ENCODE assay signal across 34 mouse cellular contexts in the genomic region with DNA sequence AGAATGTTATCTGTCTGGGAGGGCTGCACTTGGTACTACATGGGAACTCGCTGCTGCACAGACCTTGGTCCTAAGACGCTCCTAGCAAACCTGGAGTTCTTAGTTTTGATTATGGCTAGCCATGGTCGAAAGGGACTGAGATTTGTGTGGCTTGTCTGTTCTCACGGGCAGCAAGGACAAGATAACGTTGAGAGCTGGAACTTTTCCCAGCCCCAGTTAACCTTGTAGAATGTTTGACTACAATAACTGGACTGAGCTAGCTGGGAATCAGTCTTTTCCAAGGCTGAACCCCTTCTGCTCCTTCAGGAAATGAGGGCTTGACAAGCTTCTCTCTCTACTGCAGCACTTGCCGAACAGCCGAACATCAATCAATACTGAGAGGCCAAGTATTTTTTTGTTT. TPM values are rescaled to one million over a fixed set of nuclear protein-coding genes. Genes with fewer than 3 reads are reported as not detected.
DNase-seq lines count a peak whose midpoint lies in the region; ATAC-seq and TF ChIP-seq lines count a peak whose summit lies in the region.
"Had no signal": no experiment of that assay in that cellular context is flagged by ENCODE, and none has a peak within 500 bp of the region (broad histone marks: within the 10 kb centered on the region; RNA-seq: fewer than 3 reads in every experiment).

No protein-coding gene starts in this region.

- H3K9me3 ChIP-seq in liver, embryonic 12.5 days (replicated peaks) = no peaks in the 10 kb centered on the region
- H3K9me3 ChIP-seq: embryonic facial prominence, embryonic 10.5 days; embryonic facial prominence, embryonic 15.5 days; forebrain, embryonic 12.5 days; heart, embryonic 10.5 days; heart, embryonic 15.5 days; hindbrain, embryonic 12.5 days; intestine, embryonic 15.5 days; limb, embryonic 12.5 days; midbrain, embryonic 13.5 days; neural tube, embryonic 13.5 days had no signal

- no peak for TF ChIP-seq POLR2A in kidney, adult 2 months (IDR thresholded peaks at IDR 0.05; ENCODE audit: low read depth, low read length)
- no peak for TF ChIP-seq POLR2A in liver, adult 2 months (IDR thresholded peaks at IDR 0.05; ENCODE audit: extremely low read depth, insufficient read depth, low read length)

- no peak overlapping the region for H3K27ac ChIP-seq in kidney, adult 2 months (ENCODE audit: insufficient read depth, low read depth, low read length)
- no peak overlapping the region for H3K27ac ChIP-seq in liver, adult 2 months (replicated peaks; ENCODE audit: insufficient read depth, low read depth, low read length)
- H3K27ac ChIP-seq in liver, embryonic 12.5 days = no peak overlapping the region
- H3K27ac ChIP-seq: embryonic facial prominence, embryonic 10.5 days; embryonic facial prominence, embryonic 15.5 days; forebrain, embryonic 12.5 days; heart, embryonic 10.5 days; heart, embryonic 15.5 days; hindbrain, embryonic 12.5 days; hindbrain, postnatal 0 days; intestine, embryonic 15.5 days; kidney, postnatal 0 days; layer of hippocampus, adult 2 months; left cerebral cortex, adult 2 months; limb, embryonic 12.5 days; midbrain, embryonic 13.5 days; neural tube, embryonic 13.5 days had no signal

- no peaks in the 10 kb centered on the region for H3K27me3 ChIP-seq in kidney, adult 2 months (replicated peaks; ENCODE audit: control insufficient read depth, insufficient read depth, low read length)
- H3K27me3 ChIP-seq in liver, adult 2 months (ENCODE audit: control insufficient read depth, insufficient read depth, low read length) = no peaks in the 10 kb centered on the region
- H3K27me3 ChIP-seq in liver, embryonic 12.5 days (replicated peaks) = no peaks in the 10 kb centered on the region; the same call in 1 of the 2 replicates
- H3K27me3 ChIP-seq: embryonic facial prominence, embryonic 15.5 days; forebrain, embryonic 12.5 days; heart, embryonic 15.5 days; hindbrain, embryonic 12.5 days; intestine, embryonic 15.5 days; limb, embryonic 12.5 days; midbrain, embryonic 13.5 days; neural tube, embryonic 13.5 days had no signal

- peak; percentile 60 for DNase-seq in kidney, adult 2 months
- no peak for DNase-seq in kidney, adult 11 months
- peak; percentile 40 for DNase-seq in liver, adult 2 months (ENCODE audit: extremely low read depth, low read depth, low spot score)
- peak; percentile 66 for DNase-seq in adrenal gland, postnatal 10 days
- DNase-seq in testis, postnatal 14 days (ENCODE audit: low spot score) = peak; percentile 75
- DNase-seq: cerebellum, adult 8-10 months; cerebellum, postnatal 25 days; forebrain, postnatal 0 days; liver, postnatal 0 days; lung, postnatal 4 days had no signal

- no peak overlapping the region for H3K4me3 ChIP-seq in kidney, adult 2 months (ENCODE audit: insufficient read depth, low read depth, low read length)
- H3K4me3 ChIP-seq in liver, adult 2 months (ENCODE audit: insufficient read depth, low read depth, low read length) = no peak overlapping the region
- no peak overlapping the region for H3K4me3 ChIP-seq in liver, embryonic 12.5 days
- H3K4me3 ChIP-seq: embryonic facial prominence, embryonic 10.5 days; embryonic facial prominence, embryonic 15.5 days; forebrain, embryonic 12.5 days; heart, embryonic 10.5 days; heart, embryonic 15.5 days; hindbrain, embryonic 12.5 days; intestine, embryonic 15.5 days; layer of hippocampus, adult 2 months; left cerebral cortex, adult 2 months; limb, embryonic 12.5 days; midbrain, embryonic 13.5 days; neural tube, embryonic 13.5 days had no signal

- ATAC-seq in liver, embryonic 12.5 days = no peak
- ATAC-seq in megakaryocyte progenitor cell, adult 5-6 weeks (replicated peaks; ENCODE audit: poor library complexity) = no peak
- ATAC-seq: forebrain, postnatal 0 days; hindbrain, postnatal 0 days; intestine, embryonic 15.5 days; liver, postnatal 0 days; midbrain, embryonic 13.5 days had no signal

- WGBS in kidney, adult 2 months = 54% methylated on average over 7 of the region's 7 CpGs
- 42% methylated on average over 7 of the region's 7 CpGs for WGBS in liver, adult 2 months
- 64% methylated on average over 7 of the region's 7 CpGs for WGBS in liver, embryonic 12.5 days (ENCODE audit: insufficient replicate concordance)

- no peak for TF ChIP-seq CTCF in kidney, adult 2 months (conservative IDR thresholded peaks at IDR 0.05; ENCODE audit: insufficient read depth, insufficient read length, low read depth, low read length)
- no peak for TF ChIP-seq CTCF in liver, adult 2 months (IDR thresholded peaks at IDR 0.05; ENCODE audit: low read depth, low read length)

- H3K36me3 ChIP-seq in kidney, adult 2 months (ENCODE audit: control insufficient read depth, insufficient read depth, low read length) = no peaks in the 10 kb centered on the region
- no peaks in the 10 kb centered on the region for H3K36me3 ChIP-seq in liver, adult 2 months (ENCODE audit: control insufficient read depth, insufficient read depth, low read length)
- no peaks in the 10 kb centered on the region for H3K36me3 ChIP-seq in liver, embryonic 12.5 days
- H3K36me3 ChIP-seq: embryonic facial prominence, embryonic 10.5 days; embryonic facial prominence, embryonic 15.5 days; forebrain, embryonic 12.5 days; heart, embryonic 10.5 days; heart, embryonic 15.5 days; hindbrain, embryonic 12.5 days; intestine, embryonic 15.5 days; limb, embryonic 12.5 days; midbrain, embryonic 13.5 days; neural tube, embryonic 13.5 days had no signal

- H3K4me2 ChIP-seq in liver, embryonic 12.5 days = no peak overlapping the region
- H3K4me2 ChIP-seq: embryonic facial prominence, embryonic 15.5 days; forebrain, embryonic 12.5 days; heart, embryonic 15.5 days; hindbrain, embryonic 12.5 days; intestine, embryonic 15.5 days; limb, embryonic 12.5 days; liver, embryonic 11.5 days; midbrain, embryonic 13.5 days; neural tube, embryonic 13.5 days had no signal

- H3K9ac ChIP-seq in liver, adult 2 months (ENCODE audit: low read depth, low read length) = no peak overlapping the region
- H3K9ac ChIP-seq in liver, embryonic 12.5 days = no peak overlapping the region
- H3K9ac ChIP-seq: embryonic facial prominence, embryonic 15.5 days; forebrain, embryonic 12.5 days; forebrain, postnatal 0 days; heart, embryonic 15.5 days; hindbrain, embryonic 12.5 days; intestine, embryonic 15.5 days; limb, embryonic 12.5 days; liver, postnatal 0 days; midbrain, embryonic 13.5 days; neural tube, embryonic 13.5 days had no signal

- H3K4me1 ChIP-seq in kidney, adult 2 months (ENCODE audit: control insufficient read depth, insufficient read depth, low read length) = 0 out of 2 replicates have a peak, but pooled peaks cover 4% of the 10 kb centered on the region
- peaks cover 2% of the 10 kb centered on the region; the same call in 1 of the 2 replicates for H3K4me1 ChIP-seq in liver, adult 2 months (ENCODE audit: control insufficient read depth, insufficient read depth, low read length)
- H3K4me1 ChIP-seq in liver, embryonic 12.5 days = no peaks in the 10 kb centered on the region
- H3K4me1 ChIP-seq: embryonic facial prominence, embryonic 10.5 days; embryonic facial prominence, embryonic 15.5 days; forebrain, embryonic 12.5 days; heart, embryonic 10.5 days; heart, embryonic 15.5 days; hindbrain, embryonic 12.5 days; intestine, embryonic 15.5 days; limb, embryonic 12.5 days; midbrain, embryonic 13.5 days; neural tube, embryonic 13.5 days had no signal

- H3K79me2 ChIP-seq in liver, adult 2 months (ENCODE audit: control insufficient read depth, insufficient read depth, low read length) = no peaks in the 10 kb centered on the region

RNA-seq across cellular contexts. Expression of gene Zfp11, which starts 17.7 kb away (rescaled TPM):
- polyA plus RNA-seq in kidney, adult 2 months (2012; rRNA removed) = 2.0 and 2.2 TPM in 2 replicates
- 0.74 TPM in 2 replicates for total RNA-seq in liver, adult 2 months (2014; rRNA removed)
- polyA plus RNA-seq in liver, adult 2 months (2012; rRNA removed) = 0.58 and 0.61 TPM in 2 replicates
- polyA plus RNA-seq in liver, embryonic 12.5 days (2016; fragmentation: Nextera tagmentation; extraction: Ambion mirVana) = 1.2 TPM in 2 replicates
- total RNA-seq in adrenal gland, postnatal 10 days (2021) = 1 to 10 TPM; 3.2 to 4.4 TPM
- 3.2 and 4.0 TPM in 2 replicates for total RNA-seq in megakaryocyte progenitor cell, adult 5-6 weeks (2015)
- total RNA-seq in megakaryocyte progenitor cell, adult 5-6 weeks (2017) = 2.1 and 2.9 TPM in 2 replicates

RNA-seq across cellular contexts. Expression of gene Sept14, which starts 20.7 kb away (rescaled TPM):
- not detected in 2 replicates for polyA plus RNA-seq in kidney, adult 2 months (2012; rRNA removed)
- not detected in 2 replicates for total RNA-seq in liver, adult 2 months (2014; rRNA removed)
- polyA plus RNA-seq in liver, adult 2 months (2012; rRNA removed) = not detected in 2 replicates
- polyA plus RNA-seq in liver, embryonic 12.5 days (2016; fragmentation: Nextera tagmentation; extraction: Ambion mirVana) = not detected in 2 replicates
- total RNA-seq in adrenal gland, postnatal 10 days (2021) = not detected
- not detected in 2 replicates for total RNA-seq in megakaryocyte progenitor cell, adult 5-6 weeks (2015)
- not detected in 2 replicates for total RNA-seq in megakaryocyte progenitor cell, adult 5-6 weeks (2017)
- total RNA-seq: forebrain, postnatal 0 days; gastrocnemius, adult 8-10 months; granulocyte monocyte progenitor cell, adult 5-6 weeks; heart, postnatal 25 days; hindbrain, postnatal 0 days; layer of hippocampus, adult 2 months; layer of hippocampus, postnatal 14 days; left cerebral cortex, adult 2 months; left cerebral cortex, postnatal 25 days; megakaryocyte-erythroid progenitor cell, adult 5-6 weeks had no signal
- polyA plus RNA-seq: embryonic facial prominence, embryonic 10.5 days; embryonic facial prominence, embryonic 15.5 days; forebrain, embryonic 12.5 days; forebrain, postnatal 0 days; heart, embryonic 10.5 days; heart, embryonic 15.5 days; hindbrain, embryonic 12.5 days; hindbrain, postnatal 0 days; intestine, embryonic 15.5 days; limb, embryonic 12.5 days; liver, embryonic 11.5 days; liver, postnatal 0 days; lung, embryonic 16.5 days; midbrain, embryonic 13.5 days; neural tube, embryonic 13.5 days had no signal

RNA-seq across cellular contexts. Expression of gene Mrps17, which starts 27.7 kb away (rescaled TPM):
- polyA plus RNA-seq in kidney, adult 2 months (2012; rRNA removed) = 91.8 and 128 TPM in 2 replicates
- 55.5 and 60.8 TPM in 2 replicates for total RNA-seq in liver, adult 2 months (2014; rRNA removed)
- polyA plus RNA-seq in liver, adult 2 months (2012; rRNA removed) = 78.0 and 94.6 TPM in 2 replicates
- polyA plus RNA-seq in liver, embryonic 12.5 days (2016; fragmentation: Nextera tagmentation; extraction: Ambion mirVana) = 139 and 145 TPM in 2 replicates
- total RNA-seq in adrenal gland, postnatal 10 days (2021) = 100 to 1,000 TPM in 1 of 2 experiments, 10 to 100 TPM in 1; 94.3 to 101 TPM
- total RNA-seq in megakaryocyte progenitor cell, adult 5-6 weeks (2015) = 156 and 202 TPM in 2 replicates
- total RNA-seq in megakaryocyte progenitor cell, adult 5-6 weeks (2017) = 130 and 149 TPM in 2 replicates

RNA-seq across cellular contexts. Expression of gene Nipsnap2, which starts 37.2 kb away (rescaled TPM):
- polyA plus RNA-seq in kidney, adult 2 months (2012; rRNA removed) = 77.0 and 89.8 TPM in 2 replicates
- 15.0 and 15.2 TPM in 2 replicates for total RNA-seq in liver, adult 2 months (2014; rRNA removed)
- 10.8 and 15.0 TPM in 2 replicates for polyA plus RNA-seq in liver, adult 2 months (2012; rRNA removed)
- 32.8 and 36.9 TPM in 2 replicates for polyA plus RNA-seq in liver, embryonic 12.5 days (2016; fragmentation: Nextera tagmentation; extraction: Ambion mirVana)
- 100 to 1,000 TPM; 125 to 184 TPM for total RNA-seq in adrenal gland, postnatal 10 days (2021)
- 25.5 and 30.3 TPM in 2 replicates for total RNA-seq in megakaryocyte progenitor cell, adult 5-6 weeks (2015)
- total RNA-seq in megakaryocyte progenitor cell, adult 5-6 weeks (2017) = 26.3 and 26.9 TPM in 2 replicates
